Mouse (Mus musculus) kidney, embryonic 14.5 days (tissue): ENCODE data around the gene S100a16. TPM values are rescaled to one million over a fixed set of nuclear protein-coding genes. Genes with fewer than 3 reads are reported as not detected.

Experiments used
- ATAC-seq: fragments of 200-750 bp; cut with Nextera tagmentation; 2 replicates; pipeline ENCODE4 v1.8.0; 2017; ENCODE audit warnings: moderate number of reproducible peaks, mild to moderate bottlenecking, moderate TSS enrichment, moderate library complexity; ENCODE audit not compliant: low FRiP score, low TSS enrichment
- H3K27ac ChIP-seq: fragments of 300-500 bp; sonication (generic); 2 replicates; pipeline ENCODE4 v1.5.1; 2014; ENCODE audit warnings: low read depth, mild to moderate bottlenecking, low read length, moderate library complexity, mixed read lengths
- H3K27me3 ChIP-seq: fragments of 300-500 bp; sonication (generic); 2 replicates; pipeline ENCODE4 v1.6.1; 2014; ENCODE audit warnings: mild to moderate bottlenecking, low read length; ENCODE audit not compliant: control insufficient read depth, insufficient read depth
- H3K36me3 ChIP-seq: fragments of 300-500 bp; sonication (generic); 2 replicates; pipeline ENCODE4 v1.6.1; 2014; ENCODE audit warnings: low read length, mixed read lengths; ENCODE audit not compliant: control insufficient read depth, insufficient read depth
- H3K4me1 ChIP-seq: fragments of 300-500 bp; sonication (generic); 2 replicates; pipeline ENCODE4 v1.6.1; 2014; ENCODE audit warnings: low read length, mixed read lengths; ENCODE audit not compliant: control insufficient read depth, insufficient read depth
- H3K4me2 ChIP-seq: fragments of 300-500 bp; sonication (generic); replicated peaks from 2 replicates; pipeline ENCODE4 v1.6.1; 2014; ENCODE audit warnings: low read depth, mild to moderate bottlenecking, low read length
- H3K4me3 ChIP-seq: fragments of 300-500 bp; sonication (generic); 2 replicates; pipeline ENCODE4 v1.5.1; 2014; ENCODE audit warnings: mild to moderate bottlenecking, low read length
- H3K9ac ChIP-seq: fragments of 300-500 bp; sonication (generic); 2 replicates; pipeline ENCODE4 v1.6.1; 2014; ENCODE audit warnings: low read depth, mild to moderate bottlenecking, low read length, moderate library complexity
- H3K9me3 ChIP-seq: fragments of 300-500 bp; sonication (generic); 2 replicates; pipeline ENCODE4 v1.6.1; 2016; ENCODE audit warnings: low read length; ENCODE audit not compliant: control insufficient read depth
- WGBS: fragments of 180-500 bp; shearing (Covaris S2); extraction: QIAGEN DNeasy Blood & Tissue Kit; methylation state at CpG from one replicate; pipeline ENCODE4 v1.1.7; 2014; 5-methylcytosine and 5-hydroxymethylcytosine counted together
- polyA plus RNA-seq: library from polyadenylated mRNA; unstranded; fragments of >200 nt; fragmentation: Nextera tagmentation; extraction: Ambion mirVana; gene quantifications from 2 replicates; pipeline ENCODE4 v1.2.1, GENCODE M21; 2014

Gene S100a16
- polyA plus RNA-seq, 1 experiment from 2014 or later: 175 TPM

GRCm38 (mm10) chr3:90505216-90505615 is 31.8 kb upstream of the S100a16 start:
- Histone ChIP-seq H3K9me3 (no peaks in the 10 kb centered on the region), H3K4me3 (no peak overlapping the region), H3K4me2 (no peak overlapping the region), H3K9ac (no peak overlapping the region), H3K4me1 (no peaks in the 10 kb centered on the region), H3K36me3 (peaks cover 73% of the 10 kb centered on the region), H3K27ac (no peak overlapping the region), H3K27me3 (no peaks in the 10 kb centered on the region)
- no peak for ATAC-seq
- 87% methylated on average over 5 of the region's 5 CpGs for WGBS

GRCm38 (mm10) chr3:90506362-90506761 is 30.7 kb upstream of the S100a16 start:
- no peak overlapping the region for H3K27ac ChIP-seq
- H3K36me3 ChIP-seq: peaks cover 62% of the 10 kb centered on the region
- no peak for ATAC-seq
- 74% methylated on average over 3 of the region's 3 CpGs for WGBS
- no peak overlapping the region for H3K4me3 ChIP-seq
- H3K4me1 ChIP-seq: no peaks in the 10 kb centered on the region
- H3K9ac ChIP-seq: no peak overlapping the region
- no peaks in the 10 kb centered on the region for H3K9me3 ChIP-seq
- no peaks in the 10 kb centered on the region for H3K27me3 ChIP-seq
- no peak overlapping the region for H3K4me2 ChIP-seq

GRCm38 (mm10) chr3:90508287-90508949 is 28.6 kb upstream of the S100a16 start:
- Histone ChIP-seq H3K9me3 (no peaks in the 10 kb centered on the region), H3K4me3 (peak overlapping the region; percentile 93), H3K9ac (peak overlapping the region; percentile 99), H3K27me3 (no peaks in the 10 kb centered on the region), H3K4me2 (peak overlapping the region; percentile 69), H3K4me1 (peaks cover under 1% of the 10 kb centered on the region; the same call in 1 of the 2 replicates), H3K27ac (peak overlapping the region; percentile 96), H3K36me3 (peaks cover 41% of the 10 kb centered on the region)
- ATAC-seq: no peak
- 3% methylated on average over 20 of the region's 20 CpGs for WGBS

- Histone ChIP-seq H3K9me3 (no peaks in the 10 kb centered on the region), H3K4me2 (peak within 1 kb of the TSS; percentile 69), H3K36me3 (peaks cover 34% of the 10 kb centered on the region), H3K27me3 (no peaks in the 10 kb centered on the region), H3K4me1 (peaks cover 3% of the 10 kb centered on the region; the same call in 1 of the 2 replicates), H3K9ac (peak within 1 kb of the TSS; percentile 99), H3K4me3 (peak within 1 kb of the TSS; percentile 93), H3K27ac (peak within 1 kb of the TSS; percentile 96)
- WGBS: under 1% methylated on average over 66 of the region's 66 CpGs
- peak; percentile 90 for ATAC-seq
Observed at GRCm38 (mm10) chr3:90508950-90509746, 27.9 kb upstream of the S100a16 start, which contains the start of gene Chtop. Gene Chtop, minus strand, starts transcription at chr3:90509498.

GRCm38 (mm10) chr3:90509747-90510123 is 27.3 kb upstream of the S100a16 start:
- H3K4me1 ChIP-seq: peaks cover 3% of the 10 kb centered on the region; the same call in 1 of the 2 replicates
- no peaks in the 10 kb centered on the region for H3K27me3 ChIP-seq
- H3K9me3 ChIP-seq: no peaks in the 10 kb centered on the region
- H3K27ac ChIP-seq: 0 out of 2 replicates have a peak overlapping the region, but pooled peaks have one; percentile 65
- peak overlapping the region; percentile 41 for H3K4me2 ChIP-seq
- peak overlapping the region; percentile 93 for H3K4me3 ChIP-seq
- 26% methylated on average over 2 of the region's 2 CpGs for WGBS
- peak; percentile 11; the same call in 1 of the 2 replicates for ATAC-seq
- H3K9ac ChIP-seq: no peak overlapping the region
- H3K36me3 ChIP-seq: peaks cover 28% of the 10 kb centered on the region

- peaks cover 3% of the 10 kb centered on the region for H3K36me3 ChIP-seq
- H3K9me3 ChIP-seq: no peaks in the 10 kb centered on the region
- no peak overlapping the region for H3K9ac ChIP-seq
- H3K4me3 ChIP-seq: no peak overlapping the region
- 83% methylated on average over 5 of the region's 5 CpGs for WGBS
- no peak overlapping the region for H3K27ac ChIP-seq
- H3K27me3 ChIP-seq: no peaks in the 10 kb centered on the region
- no peak overlapping the region for H3K4me2 ChIP-seq
- peaks cover 8% of the 10 kb centered on the region for H3K4me1 ChIP-seq
- ATAC-seq: no peak
Observed at GRCm38 (mm10) chr3:90512276-90512675, 24.8 kb upstream of the S100a16 start.

- Histone ChIP-seq H3K9ac (no peak overlapping the region), H3K36me3 (no peaks in the 10 kb centered on the region), H3K4me3 (no peak overlapping the region), H3K4me2 (peak overlapping the region; percentile 82), H3K4me1 (peaks cover 8% of the 10 kb centered on the region), H3K27ac (no peak overlapping the region), H3K27me3 (no peaks in the 10 kb centered on the region), H3K9me3 (no peaks in the 10 kb centered on the region)
- 63% methylated on average over 9 of the region's 9 CpGs for WGBS
- no peak for ATAC-seq
Observed at GRCm38 (mm10) chr3:90512948-90513642, 24.0 kb upstream of the S100a16 start.

GRCm38 (mm10) chr3:90513796-90514590 is 23.1 kb upstream of the S100a16 start, which contains the start of the genes S100a1 and S100a13:
Gene S100a1, minus strand, starts transcription at chr3:90514392.
Gene S100a13, plus strand, starts transcription at chr3:90514435.
- Histone ChIP-seq H3K27ac (no peak within 1 kb of the TSS), H3K36me3 (no peaks in the 10 kb centered on the region), H3K9me3 (no peaks in the 10 kb centered on the region), H3K4me2 (peak within 1 kb of the TSS; percentile 82), H3K9ac (peak within 1 kb of the TSS; percentile 52; the same call in 1 of the 2 replicates), H3K4me3 (peak within 1 kb of the TSS; percentile 39), H3K27me3 (no peaks in the 10 kb centered on the region), H3K4me1 (peaks cover 8% of the 10 kb centered on the region)
- peak; percentile 47 for ATAC-seq
- 3% methylated on average over 25 of the region's 25 CpGs for WGBS
